ENCODE assay signal across 8 mouse cellular contexts in genomic region chr15:89373762-89374248, GRCm38 (mm10). TPM values are rescaled to one million over a fixed set of nuclear protein-coding genes. Genes with fewer than 3 reads are reported as not detected.
DNase-seq lines count a peak whose midpoint lies in the region; ATAC-seq and TF ChIP-seq lines count a peak whose summit lies in the region.

Gene Sco2 (minus strand): TSS chr15:89373846.

- H3K4me3 ChIP-seq in heart, embryonic 11.5 days (ENCODE audit: low read depth, low read length), result peak within 1 kb of the TSS; percentile 72
- H3K4me3 ChIP-seq in kidney, embryonic 16.5 days (ENCODE audit: low read length), result peak within 1 kb of the TSS; percentile 79
- peak within 1 kb of the TSS; percentile 67 for H3K4me3 ChIP-seq in liver, adult 2 months (ENCODE audit: insufficient read depth, low read depth, low read length)
- H3K4me3 ChIP-seq in myocyte, result peak within 1 kb of the TSS; percentile 44

- DNase-seq in B cell, adult 2 months, result peak; percentile 97 to 98
- peak; percentile 94 for DNase-seq in brain, adult 2 months (ENCODE audit: low read depth, low spot score)
- DNase-seq in liver, adult 2 months (ENCODE audit: extremely low read depth, low read depth, low spot score), result peak; percentile 86
- peak; percentile 92 for DNase-seq in splenic B cell, adult 2 months (ENCODE audit: low read depth, low spot score)

- WGBS in heart, embryonic 11.5 days (ENCODE audit: insufficient replicate concordance), result under 1% methylated on average over 42 of the region's 42 CpGs
- under 1% methylated on average over 42 of the region's 42 CpGs for WGBS in kidney, embryonic 16.5 days
- under 1% methylated on average over 42 of the region's 42 CpGs for WGBS in liver, adult 2 months

- TF ChIP-seq POLR2A in liver, adult 2 months (IDR thresholded peaks at IDR 0.05; ENCODE audit: extremely low read depth, insufficient read depth, low read length), result peak; percentile 66
- TF ChIP-seq POLR2A in myocyte (IDR thresholded peaks at IDR 0.05; ENCODE audit: insufficient read length, low read depth), result peak; percentile 72

- H3K9me3 ChIP-seq in heart, embryonic 11.5 days (replicated peaks; ENCODE audit: control insufficient read depth, low read length), result no peaks in the 10 kb centered on the region
- H3K9me3 ChIP-seq in kidney, embryonic 16.5 days (ENCODE audit: low read length), result no peaks in the 10 kb centered on the region

- peak; percentile 70 for ATAC-seq in erythroblast, adult 5-6 weeks (replicated peaks; ENCODE audit: low FRiP score, poor library complexity, severe bottlenecking)
- ATAC-seq in heart, embryonic 11.5 days (replicated peaks; ENCODE audit: insufficient number of reproducible peaks, low FRiP score, low TSS enrichment), result peak; percentile 79
- peak; percentile 85 for ATAC-seq in kidney, embryonic 16.5 days (ENCODE audit: low FRiP score, low TSS enrichment)

- peak within 1 kb of the TSS; percentile 34 for H3ac ChIP-seq in myocyte (ENCODE audit: control insufficient read depth, insufficient read length)

- peaks cover 17% of the 10 kb centered on the region for H3K4me1 ChIP-seq in heart, embryonic 11.5 days (ENCODE audit: control insufficient read depth, insufficient read depth, low read length)
- H3K4me1 ChIP-seq in kidney, embryonic 16.5 days (ENCODE audit: insufficient read depth, low read length), result peaks cover 22% of the 10 kb centered on the region
- H3K4me1 ChIP-seq in liver, adult 2 months (ENCODE audit: control insufficient read depth, insufficient read depth, low read length), result peaks cover 16% of the 10 kb centered on the region

- peak within 1 kb of the TSS; percentile 82 for H3K4me2 ChIP-seq in heart, embryonic 11.5 days
- H3K4me2 ChIP-seq in kidney, embryonic 16.5 days (replicated peaks; ENCODE audit: low read depth, low read length), result peak within 1 kb of the TSS; percentile 90
- peak within 1 kb of the TSS; percentile 83 for H3K4me2 ChIP-seq in myocyte (ENCODE audit: low read depth)

- peaks cover 4% of the 10 kb centered on the region; the same call in 1 of the 2 replicates for H3K79me2 ChIP-seq in liver, adult 2 months (ENCODE audit: control insufficient read depth, insufficient read depth, low read length)
- no peaks in the 10 kb centered on the region for H3K79me2 ChIP-seq in myocyte (ENCODE audit: control insufficient read depth, insufficient read depth)

- peak within 1 kb of the TSS; percentile 94 for H3K27ac ChIP-seq in heart, embryonic 11.5 days (ENCODE audit: low read depth, low read length)
- peak within 1 kb of the TSS; percentile 97 for H3K27ac ChIP-seq in kidney, embryonic 16.5 days (ENCODE audit: low read length)
- H3K27ac ChIP-seq in liver, adult 2 months (replicated peaks; ENCODE audit: insufficient read depth, low read depth, low read length), result peak within 1 kb of the TSS; percentile 93

- peaks cover 29% of the 10 kb centered on the region for H3K27me3 ChIP-seq in heart, embryonic 11.5 days (ENCODE audit: control insufficient read depth, insufficient read depth, low read length)
- peaks cover 29% of the 10 kb centered on the region for H3K27me3 ChIP-seq in kidney, embryonic 16.5 days (ENCODE audit: insufficient read depth, low read length)
- H3K27me3 ChIP-seq in liver, adult 2 months (ENCODE audit: control insufficient read depth, insufficient read depth, low read length), result no peaks in the 10 kb centered on the region
- H3K27me3 ChIP-seq in myocyte (ENCODE audit: control insufficient read depth, insufficient read depth, insufficient read length), result peaks cover 26% of the 10 kb centered on the region
- no peaks in the 10 kb centered on the region for H3K27me3 ChIP-seq in splenic B cell, adult 2 months (ENCODE audit: control insufficient read depth, insufficient read depth, low read length, poor library complexity, severe bottlenecking)

- H3K9ac ChIP-seq in heart, embryonic 11.5 days (ENCODE audit: low read depth, low read length), result peak within 1 kb of the TSS; percentile 79
- H3K9ac ChIP-seq in kidney, embryonic 16.5 days (replicated peaks; ENCODE audit: low read length), result peak within 1 kb of the TSS; percentile 88
- H3K9ac ChIP-seq in liver, adult 2 months (ENCODE audit: low read depth, low read length), result peak within 1 kb of the TSS; percentile 88

- peaks cover 28% of the 10 kb centered on the region for H3K36me3 ChIP-seq in heart, embryonic 11.5 days (ENCODE audit: control insufficient read depth, insufficient read depth, low read length)
- peaks cover 33% of the 10 kb centered on the region for H3K36me3 ChIP-seq in kidney, embryonic 16.5 days (ENCODE audit: insufficient read depth, low read length)
- H3K36me3 ChIP-seq in liver, adult 2 months (ENCODE audit: control insufficient read depth, insufficient read depth, low read length), result peaks cover 6% of the 10 kb centered on the region; the same call in 1 of the 2 replicates
- peaks cover 29% of the 10 kb centered on the region for H3K36me3 ChIP-seq in myocyte (ENCODE audit: control insufficient read depth, insufficient read depth)
- H3K36me3 ChIP-seq in splenic B cell, adult 2 months (ENCODE audit: control insufficient read depth, insufficient read depth, low read length, poor library complexity, severe bottlenecking), result peaks cover 8% of the 10 kb centered on the region

- peak; percentile 86 for TF ChIP-seq CTCF in liver, adult 2 months (IDR thresholded peaks at IDR 0.05; ENCODE audit: low read depth, low read length)

TF ChIP-seq in myocyte, 11 proteins besides CTCF, POLR2A, EP300 and RAD21:
- no peak for TF ChIP-seq TCF12 (IDR thresholded peaks at IDR 0.05; ENCODE audit: insufficient read depth, poor library complexity, severe bottlenecking)
- peak in 1 of 3 experiments; percentile 72 for TF ChIP-seq MYOD1 (IDR thresholded peaks at IDR 0.05; ENCODE audit: control insufficient read depth in 1 of 3, insufficient read length in 2 of 3, low read depth in 2 of 3)
- peak in 2 of 3 experiments; percentile 6 to 54 for TF ChIP-seq MYOG (IDR thresholded peaks at IDR 0.05; ENCODE audit: control insufficient read depth in 1 of 3, insufficient read depth in 1 of 3, insufficient read length in 2 of 3, low read depth in 2 of 3)
- peak; percentile 83 for TF ChIP-seq USF1 (IDR thresholded peaks at IDR 0.05; ENCODE audit: low read depth)
- TF ChIP-seq MAX (IDR thresholded peaks at IDR 0.05; ENCODE audit: low read depth), result peak; percentile 82
- TF ChIP-seq SRF (IDR thresholded peaks at IDR 0.05; ENCODE audit: control insufficient read depth, insufficient read length, low read depth), result no peak
- TF ChIP-seq CEBPB (IDR thresholded peaks at IDR 0.05; ENCODE audit: insufficient read depth, poor library complexity, severe bottlenecking), result no peak
- TF ChIP-seq E2F4 (IDR thresholded peaks at IDR 0.05; ENCODE audit: insufficient read depth), result no peak
TF ChIP-seq in myocyte: peak in this region for 4.

RNA-seq across cellular contexts. Expression of gene Sco2, which starts in this region (rescaled TPM):
- 1.3 and 5.2 TPM in 2 replicates for total RNA-seq in erythroblast, adult 5-6 weeks (2015; ENCODE audit: low replicate concordance)
- 0.68 and 2.1 TPM in 2 replicates for total RNA-seq in erythroblast, adult 5-6 weeks (2017; ENCODE audit: low replicate concordance)
- polyA plus RNA-seq in heart, embryonic 11.5 days (2014; fragmentation: Nextera tagmentation; extraction: Ambion mirVana), result 7.4 TPM in 2 replicates
- polyA plus RNA-seq in kidney, embryonic 16.5 days (2015; fragmentation: Nextera tagmentation; extraction: Ambion mirVana), result 9.7 and 11.8 TPM in 2 replicates
- total RNA-seq in liver, adult 2 months (2014; rRNA removed), result 105 and 131 TPM in 2 replicates
- polyA plus RNA-seq in liver, adult 2 months (2012; rRNA removed), result 353 and 400 TPM in 2 replicates
- 28.0 TPM for polyA plus RNA-seq in myocyte (2012; fragmentation: generic; extraction: Trizol)

Comparison
In these comparisons a context has a peak if more than half of its experiments do, and no peak if none do; other contexts are left out.
1. Peak in every context shown above with its lines: DNase-seq, ATAC-seq, H3K4me3 ChIP-seq and H3K27ac ChIP-seq.
2. RNA of gene Sco2 (total RNA-seq): 105 to 131 TPM in liver, adult 2 months; 0.68 to 5.2 TPM in erythroblast, adult 5-6 weeks; every median in the first group is over 10 times any median in the second.
3. RNA of gene Sco2 (polyA plus RNA-seq): 353 to 400 TPM in liver, adult 2 months; 28.0 TPM in myocyte (single experiment), 9.7 to 11.8 TPM in kidney, embryonic 16.5 days and 7.4 TPM in heart, embryonic 11.5 days; every median in the first group is over 10 times any median in the second.